Mouse (Mus musculus) adrenal gland (tissue): ENCODE data around the gene Pald1.

ENCODE experiments used
- intact Hi-C: fragments of 180-260 bp; cut with DNase I; formaldehyde crosslinking; loops from one replicate; pipeline ENCODE4 v1.15.1; 2025
- long read RNA-seq, 2 experiments: library from polyadenylated mRNA; unstranded; transcript quantifications; one replicate each; pipeline ENCODE4 v2.0.0; 2020; ENCODE audit warnings: borderline replicate concordance in 1 of 2; ENCODE audit not compliant: insufficient replicate concordance in 1 of 2

Gene Pald1
- long read RNA-seq, experiment 1, partial matches to known transcripts, result 3 of 4 reads
- long read RNA-seq, experiment 1, other reads (novel, unspliced or antisense), result 1 of 4 reads
- long read RNA-seq, experiment 2, full-length matches to known transcripts, result 2 of 2 reads
- long read RNA-seq, experiment 2, partial matches to known transcripts, result 0 of 2 reads
- long read RNA-seq, experiment 2, other reads (novel, unspliced or antisense), result 0 of 2 reads

GRCm38 (mm10) chr10:61383021-61383714 lies at the start of gene Pald1:
Gene Pald1 (minus strand): TSS chr10:61383530.
- intact Hi-C loops, result no loop called here

- intact Hi-C loops, result no loop called here
Observed at GRCm38 (mm10) chr10:61431375-61431774, 48.0 kb upstream of the Pald1 start.

DNA sequence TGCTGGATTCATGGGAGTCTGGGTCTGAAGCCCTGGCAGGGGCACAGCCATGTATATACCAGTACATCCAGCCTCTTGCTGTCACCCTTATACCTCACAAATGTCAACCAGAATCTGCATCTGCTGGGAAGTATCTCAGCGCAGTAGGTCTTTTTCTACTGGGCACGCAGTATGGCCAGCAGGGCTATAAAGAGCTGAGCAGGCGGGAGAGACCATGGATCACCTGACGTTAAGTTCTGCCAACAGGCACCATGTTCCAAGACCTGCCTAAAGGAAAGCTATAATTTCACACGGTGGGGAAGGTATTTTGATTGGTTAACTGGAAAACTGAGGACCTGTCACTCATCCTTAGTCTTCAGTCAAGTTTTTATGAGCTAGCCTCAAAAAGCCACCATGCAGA lies 45.7 kb upstream of the Pald1 start:
- intact Hi-C loops, result no loop called here

DNA sequence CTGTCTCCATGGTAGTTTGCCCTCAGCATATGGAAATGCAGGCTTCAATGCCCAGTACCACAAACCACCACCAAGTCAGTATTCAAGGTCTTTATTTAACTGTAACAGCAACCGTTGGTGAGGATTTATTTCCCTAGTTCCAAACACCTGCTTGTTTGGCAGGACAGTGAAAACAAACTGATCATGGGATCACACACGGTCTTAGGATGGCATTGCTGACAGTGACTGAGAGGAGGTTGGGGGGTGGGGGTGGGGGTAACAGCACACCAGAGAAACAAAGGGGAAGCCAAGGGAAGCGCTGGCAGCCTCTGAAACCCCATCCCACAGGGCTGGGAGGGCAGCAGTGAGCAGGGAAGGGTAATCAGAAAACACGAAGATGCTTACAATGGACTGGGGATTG lies 45.1 kb upstream of the Pald1 start:
- intact Hi-C loops, result no loop called here

DNA sequence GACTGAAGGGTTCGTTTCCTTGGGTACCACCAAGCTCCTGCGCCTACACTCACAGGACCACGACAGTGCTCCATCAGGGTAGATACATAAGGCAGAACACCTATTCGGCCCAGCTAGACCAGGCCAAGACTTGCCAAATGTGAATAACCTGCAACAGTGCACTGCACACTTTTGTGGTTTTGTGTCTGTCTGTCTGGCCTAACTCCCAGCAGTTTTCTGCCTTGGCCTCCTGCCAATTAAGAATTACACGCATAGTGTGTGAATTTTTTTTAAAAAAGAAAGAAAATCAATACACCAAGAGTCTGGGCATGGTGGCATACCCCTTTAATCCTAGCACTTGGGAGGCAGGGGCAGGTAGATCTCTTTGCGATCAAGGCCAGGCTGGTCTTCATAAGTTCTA lies 44.6 kb upstream of the Pald1 start:
- intact Hi-C loops, result no loop called here

- intact Hi-C loops, result no loop called here
Observed at GRCm38 (mm10) chr10:61426251-61426757, 43.0 kb upstream of the Pald1 start.

DNA sequence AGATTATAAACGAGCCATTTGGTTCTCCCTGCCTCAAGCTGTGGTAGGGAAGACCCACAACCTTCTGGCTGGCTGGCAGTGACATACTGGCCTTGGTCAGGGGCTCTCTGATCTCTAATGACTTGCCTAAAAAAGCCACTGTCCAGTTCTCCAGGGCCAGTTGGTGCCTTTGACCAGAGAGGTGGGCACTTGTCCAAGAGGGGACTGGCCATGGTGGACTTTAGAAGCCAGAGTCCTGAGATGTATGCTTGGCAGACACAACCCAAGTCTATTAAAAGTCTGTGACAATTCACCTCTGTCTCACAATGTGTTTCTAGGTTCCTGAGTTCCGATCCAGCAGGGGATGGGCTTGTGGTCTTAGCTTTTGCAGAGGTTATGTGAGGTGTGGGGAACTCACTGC lies 41.7 kb upstream of the Pald1 start:
- intact Hi-C loops, result no loop called here

GRCm38 (mm10) chr10:61424500-61424899 lies 41.2 kb upstream of the Pald1 start:
- intact Hi-C loops, result no loop called here

GRCm38 (mm10) chr10:61423289-61423688 lies 40.0 kb upstream of the Pald1 start:
- intact Hi-C loops, result no loop called here

- intact Hi-C loops, result no loop called here
Observed at GRCm38 (mm10) chr10:61422861-61423260, 39.5 kb upstream of the Pald1 start.

DNA sequence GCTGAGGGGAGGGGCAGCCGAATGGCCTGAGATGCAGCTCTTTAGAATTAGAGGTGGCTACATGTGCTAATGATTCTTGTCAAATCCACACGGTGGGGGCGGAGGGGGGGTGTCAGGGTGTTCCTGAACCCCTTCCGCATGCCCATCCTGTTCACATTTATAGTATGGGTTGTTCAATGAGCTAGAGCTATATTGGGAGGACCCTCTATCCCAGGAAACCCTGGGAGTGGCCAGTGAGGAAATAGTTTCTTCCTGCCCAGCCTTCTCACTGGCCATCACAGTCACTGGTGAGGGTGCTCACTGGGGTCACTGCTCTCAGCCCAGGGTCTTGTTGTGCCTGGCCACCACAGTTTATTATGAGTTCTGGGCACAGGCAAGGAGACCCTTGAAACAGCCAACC lies 36.7 kb upstream of the Pald1 start:
- intact Hi-C loops, result no loop called here

GRCm38 (mm10) chr10:61419146-61419545 lies 35.8 kb upstream of the Pald1 start:
- intact Hi-C loops, result no loop called here

DNA sequence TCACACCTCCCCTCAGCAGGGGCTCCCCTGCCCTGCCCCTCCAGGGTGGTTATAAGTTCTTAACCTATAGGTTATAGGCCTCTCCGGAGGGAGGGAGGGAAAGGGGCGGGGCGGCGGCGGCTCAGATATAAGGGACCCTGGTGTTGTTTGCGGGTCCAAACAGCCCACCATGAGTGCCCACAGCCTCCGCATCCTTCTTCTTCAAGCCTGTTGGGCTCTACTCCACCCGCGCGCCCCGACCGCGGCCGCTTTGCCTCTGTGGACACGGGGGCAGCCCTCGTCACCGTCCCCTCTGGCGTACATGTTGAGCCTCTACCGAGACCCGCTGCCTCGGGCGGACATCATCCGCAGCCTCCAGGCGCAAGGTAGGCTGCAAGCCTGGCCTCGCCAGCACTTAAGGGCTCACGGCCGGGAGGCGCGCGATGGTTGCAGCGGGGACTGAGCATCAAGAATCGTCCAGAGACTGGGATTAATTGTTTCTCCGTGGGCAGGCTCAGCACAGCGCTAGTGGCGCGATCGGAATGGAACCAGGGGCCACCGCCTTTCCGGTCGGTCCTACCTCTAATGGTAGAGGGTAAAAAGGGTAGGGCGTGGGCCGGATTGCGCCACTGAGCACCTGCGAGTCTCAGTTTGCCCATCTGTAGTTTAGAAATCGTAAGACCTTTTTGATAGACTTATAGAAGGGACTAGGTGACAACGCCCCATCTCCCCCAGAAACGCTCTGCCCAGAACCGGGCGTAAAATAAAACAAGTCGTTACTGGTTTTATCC lies 35.0 kb upstream of the Pald1 start:
- intact Hi-C loops, result no loop called here

- intact Hi-C loops, result no loop called here
Observed at GRCm38 (mm10) chr10:61417672-61418071, 34.3 kb upstream of the Pald1 start, which contains the start of gene Nodal. Gene Nodal (plus strand): TSS chr10:61417972.

DNA sequence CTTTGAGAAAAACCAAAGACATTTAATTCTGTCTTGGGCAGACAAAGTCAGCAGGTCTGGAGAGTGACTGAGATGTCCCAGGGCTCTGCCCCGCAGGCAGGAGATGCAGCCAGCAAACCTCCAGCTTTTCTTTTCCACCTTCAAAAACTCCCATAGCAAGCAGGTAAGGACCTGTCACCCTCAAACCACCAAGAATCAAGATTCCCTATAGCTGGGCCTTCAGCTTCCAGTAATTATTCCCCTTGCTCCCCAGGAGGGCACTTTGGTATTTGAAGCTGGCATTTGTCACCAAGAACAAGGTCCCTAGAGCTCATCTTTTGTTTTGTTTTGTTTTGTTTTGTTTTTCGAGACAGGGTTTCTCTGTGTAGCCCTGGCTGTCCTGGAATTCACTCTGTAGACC lies 33.7 kb upstream of the Pald1 start:
- intact Hi-C loops, result no loop called here

DNA sequence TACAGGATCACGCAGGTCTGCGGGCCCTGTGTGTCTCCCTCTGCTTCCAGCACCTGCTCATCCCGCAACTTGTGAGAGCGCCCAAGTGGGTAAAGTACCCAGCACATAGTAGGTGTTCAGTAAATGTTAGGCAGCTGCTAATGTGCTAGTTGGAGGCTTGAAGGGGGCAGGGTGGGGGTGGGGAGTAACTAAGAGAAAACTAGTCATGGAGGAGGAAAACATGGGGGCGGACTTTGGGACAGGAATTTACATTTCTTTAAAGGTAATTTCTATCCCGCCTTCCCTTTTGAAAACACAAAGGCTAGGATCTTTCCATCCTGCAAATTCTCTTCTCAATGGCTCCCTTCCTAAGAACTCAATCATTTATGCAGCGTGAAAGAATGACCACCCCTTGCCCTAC lies 33.2 kb upstream of the Pald1 start:
- intact Hi-C loops, result no loop called here

GRCm38 (mm10) chr10:61415890-61416289 lies 32.6 kb upstream of the Pald1 start:
- intact Hi-C loops, result no loop called here

- intact Hi-C loops, result no loop called here
Observed at GRCm38 (mm10) chr10:61415240-61415639, 31.9 kb upstream of the Pald1 start.

DNA sequence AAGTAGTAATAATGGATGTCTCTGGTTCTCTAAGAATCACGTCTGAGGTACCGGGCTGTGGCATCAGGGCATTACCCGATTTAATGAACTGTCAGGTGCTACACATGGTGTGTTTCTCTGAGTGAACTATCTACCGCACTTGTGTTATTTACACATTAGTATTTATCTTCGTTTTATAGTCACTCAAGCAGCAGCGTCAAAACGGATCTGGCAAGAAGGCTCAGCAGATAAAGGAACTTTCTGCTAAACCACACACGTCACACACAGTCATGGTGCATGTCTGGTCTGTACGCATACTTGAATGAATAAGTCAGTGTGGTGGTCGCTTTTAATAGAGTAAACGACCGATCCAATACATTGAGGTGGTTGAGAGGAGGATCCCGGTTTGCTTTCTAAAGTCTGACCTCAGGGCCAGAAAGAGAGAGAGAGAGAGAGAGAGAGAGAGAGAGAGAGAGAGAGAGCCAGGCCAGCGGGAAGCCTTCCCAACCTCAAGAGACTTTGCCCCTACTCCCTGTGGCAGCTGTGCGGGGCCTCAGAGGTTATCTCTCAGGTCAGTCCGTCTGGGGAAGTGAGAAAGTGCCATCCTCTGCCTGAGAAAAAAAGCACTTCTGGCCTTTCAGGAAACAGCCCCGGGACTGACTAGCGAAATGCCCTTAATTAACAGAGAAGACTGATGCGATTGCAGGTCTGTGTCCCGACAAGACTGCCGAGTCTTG lies 29.7 kb upstream of the Pald1 start:
- intact Hi-C loops, result no loop called here

- intact Hi-C loops, result no loop called here
Observed at GRCm38 (mm10) chr10:61410193-61410592, 26.9 kb upstream of the Pald1 start.

GRCm38 (mm10) chr10:61409776-61410175 lies 26.4 kb upstream of the Pald1 start:
- intact Hi-C loops, result loop anchor here (5.0 kb wide), 1 partner anchor 212 kb away; no protein-coding TSS in a partner anchor
